Mouse (Mus musculus) urinary bladder, postnatal 36 days (tissue): ENCODE measurements around the gene Rab3a.
A peak's percentile ranks its signal among the peaks of the same experiment; 100 is the strongest.

Experiments
- DNase-seq, 2 experiments: peaks; one replicate each; pipeline ENCODE4 v3.0.0; 2022; ENCODE audit warnings: low spot score in 2 of 2, mixed read lengths in 1 of 2

Gene Rab3a

GRCm38 (mm10) chr8:70758616-70759561 is 4.4 kb downstream of the Rab3a start:
- peak in 1 of 2 experiments; percentile 18 for DNase-seq

DNA sequence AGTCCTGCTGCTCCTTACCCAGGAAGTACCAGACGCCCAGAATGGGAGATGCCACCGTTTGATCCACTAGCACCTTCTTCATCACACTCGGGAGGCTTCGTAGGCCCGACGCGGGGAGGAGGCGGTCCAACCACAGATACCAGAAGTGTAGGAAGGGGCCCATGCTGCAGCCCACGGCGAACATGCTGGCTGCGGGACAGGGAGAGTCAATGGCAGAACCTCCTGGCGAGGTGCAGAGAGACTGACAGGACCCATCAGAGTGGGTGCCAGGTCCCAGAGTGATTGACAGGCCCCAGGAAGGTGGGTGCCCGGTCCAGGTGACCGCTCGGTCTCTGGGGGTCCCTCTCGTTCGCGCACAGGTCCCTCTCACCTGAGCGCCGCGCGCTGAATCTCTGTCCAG is 5.9 kb downstream of the Rab3a start:
- DNase-seq, result no peak

DNA sequence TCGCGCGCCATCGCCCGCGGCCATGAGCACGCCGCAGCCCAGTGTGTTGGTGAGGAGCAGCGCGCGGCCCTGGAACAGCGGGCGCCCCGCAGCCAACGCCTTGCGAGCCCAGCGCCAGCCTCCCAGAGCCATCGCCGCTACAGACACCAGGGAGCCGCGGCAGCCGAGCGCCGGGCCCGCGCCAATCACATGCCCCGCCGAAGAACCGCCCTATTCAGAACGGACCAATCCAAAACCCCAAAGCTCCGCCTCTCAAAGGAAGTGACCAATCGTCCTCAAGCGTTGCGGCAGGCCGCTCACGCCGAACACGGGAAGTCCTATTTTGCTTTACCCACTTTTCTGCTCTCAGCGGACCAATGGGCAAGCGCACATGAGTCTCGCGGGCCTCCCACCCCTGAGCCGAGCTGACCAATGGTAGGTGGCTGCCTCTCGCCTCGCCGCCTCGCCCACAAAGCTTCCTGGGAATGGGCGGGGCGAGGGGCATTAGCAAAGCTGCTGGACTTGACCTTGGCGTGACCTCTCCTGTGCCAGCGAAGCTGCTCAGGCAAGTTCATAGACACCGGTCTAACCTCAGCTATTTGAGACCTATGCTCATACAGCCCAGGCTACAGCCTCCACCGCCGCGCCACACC is 6.4 kb downstream of the Rab3a start, which contains the start of gene Mpv17l2:
Gene Mpv17l2, minus strand, starts transcription at position 172 of the 632 bp plus-strand sequence.
- peak; percentile 90 to 95 for DNase-seq

- no peak for DNase-seq
These were observed 7.6 kb downstream of the Rab3a start for GRCm38 (mm10) chr8:70762118-70762517.

- no peak for DNase-seq
These were observed 8.9 kb downstream of the Rab3a start for GRCm38 (mm10) chr8:70763354-70763753.

- no peak for DNase-seq
These were observed 9.5 kb downstream of the Rab3a start for GRCm38 (mm10) chr8:70764026-70764425.

GRCm38 (mm10) chr8:70764676-70765075 is 10.2 kb downstream of the Rab3a start:
- DNase-seq, result no peak

DNA sequence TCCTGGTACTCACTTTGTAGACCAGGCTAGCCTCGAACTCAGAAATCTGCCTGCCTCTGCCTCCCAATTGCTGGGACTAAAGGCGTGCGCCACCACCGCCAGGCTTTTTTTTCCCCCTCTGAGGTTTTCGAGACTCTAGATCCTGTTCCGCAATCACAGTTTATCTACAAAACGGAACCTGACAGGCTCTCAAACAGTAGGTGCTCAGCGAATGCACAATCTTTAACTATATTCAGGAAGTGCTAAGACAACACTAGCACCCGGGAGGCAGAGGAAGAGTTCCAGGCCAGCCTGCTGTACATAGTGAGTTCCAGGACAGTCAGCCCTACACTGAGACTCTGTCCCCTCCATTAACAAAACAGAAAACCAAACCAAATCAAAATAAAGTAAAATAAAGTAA is 10.8 kb downstream of the Rab3a start:
- no peak for DNase-seq

- no peak for DNase-seq
These were observed 11.5 kb downstream of the Rab3a start for GRCm38 (mm10) chr8:70765838-70766570.

DNA sequence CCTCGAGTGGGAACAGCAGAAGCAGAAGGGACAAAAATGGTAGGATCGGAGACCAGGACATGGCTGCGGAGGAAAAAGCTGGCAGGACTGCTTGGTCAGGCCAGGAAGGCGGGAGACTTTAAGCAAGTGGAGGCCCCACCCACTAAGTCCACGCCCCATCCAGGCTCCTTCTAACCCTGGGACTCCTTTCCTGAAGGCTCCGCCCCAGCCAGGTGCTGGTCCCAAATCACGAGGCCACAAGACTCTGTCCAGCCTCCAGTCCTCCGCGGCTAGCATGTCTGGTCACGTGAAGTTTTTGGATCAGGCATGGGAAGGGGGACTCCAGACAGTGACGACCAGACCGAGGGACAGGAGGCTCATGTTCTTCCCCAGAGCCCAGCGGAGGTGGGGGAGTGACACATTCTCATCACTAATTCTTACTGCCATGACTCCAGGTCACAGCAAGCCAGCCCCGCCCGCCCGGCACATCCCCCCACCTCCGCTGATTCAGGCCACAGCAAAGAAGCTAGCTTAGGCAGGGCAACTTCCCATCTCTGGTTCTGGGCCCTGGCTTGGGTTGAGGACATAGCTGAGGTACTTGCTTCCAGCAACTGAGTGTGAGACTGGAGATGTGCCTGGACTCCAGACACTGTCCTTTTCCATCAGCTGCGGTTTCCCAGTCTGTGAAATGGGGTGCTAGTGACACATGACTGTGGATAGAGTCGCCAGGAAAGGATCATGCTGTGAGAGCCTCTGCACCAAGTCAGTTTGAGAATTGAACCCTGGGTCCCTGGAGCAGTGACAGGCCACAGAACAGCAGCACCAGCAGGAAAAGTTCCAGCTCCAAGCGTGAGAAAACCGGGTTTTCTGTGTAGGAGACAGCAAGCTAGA is 12.3 kb downstream of the Rab3a start:
- peak; percentile 78 to 84 for DNase-seq

DNA sequence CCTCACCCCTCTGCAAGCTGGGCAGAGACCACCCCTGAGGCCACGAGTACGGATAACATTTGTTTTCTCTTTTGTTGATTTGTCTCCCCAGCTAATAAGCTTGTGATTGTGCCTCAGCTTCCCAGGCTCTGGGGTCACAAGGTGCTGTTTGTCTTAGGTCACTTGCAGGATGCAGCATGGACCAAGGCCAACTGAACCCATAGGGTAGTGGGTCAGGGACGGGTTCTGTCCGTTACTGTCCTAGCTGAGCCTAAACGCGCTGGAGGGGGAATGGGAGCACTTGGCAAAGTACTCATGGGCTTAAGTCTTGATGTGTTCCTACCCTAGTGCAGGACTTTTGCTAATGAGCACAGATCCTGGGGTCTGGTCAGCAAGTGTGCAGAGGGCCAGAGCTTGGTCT is 13.0 kb downstream of the Rab3a start:
- DNase-seq, result no peak

DNA sequence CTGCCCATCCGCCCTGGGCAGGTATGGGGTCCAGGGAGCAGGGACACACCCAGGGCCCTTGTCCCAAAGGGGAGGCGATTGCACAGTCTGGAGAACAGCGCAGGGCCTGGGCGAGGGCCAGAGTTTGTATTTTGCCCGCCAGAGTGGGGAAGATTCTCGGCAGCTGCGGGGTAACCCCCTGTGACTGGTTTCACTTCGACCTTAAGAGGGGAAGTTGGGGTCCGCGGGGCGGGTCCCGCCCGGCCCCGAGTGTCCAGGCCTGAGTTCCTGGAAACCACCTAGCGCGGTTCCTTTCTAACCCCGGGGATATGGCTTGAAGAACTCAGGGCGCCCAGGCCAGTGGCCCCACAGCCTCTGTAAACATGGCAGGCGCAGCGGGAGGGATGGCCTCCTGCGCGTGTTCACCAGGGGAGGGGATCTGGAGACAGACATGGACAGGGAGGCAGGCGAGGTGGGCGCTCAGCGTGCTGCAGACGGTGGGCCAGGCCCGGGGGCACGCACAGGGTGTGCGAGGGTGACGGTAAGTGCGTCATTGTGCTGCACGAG is 13.8 kb downstream of the Rab3a start:
- DNase-seq, result no peak

- no peak for DNase-seq
These were observed 14.5 kb downstream of the Rab3a start for GRCm38 (mm10) chr8:70768956-70769355.

- peak; percentile 92 to 95 for DNase-seq
These were observed 14.9 kb downstream of the Rab3a start for GRCm38 (mm10) chr8:70769359-70769758.

DNA sequence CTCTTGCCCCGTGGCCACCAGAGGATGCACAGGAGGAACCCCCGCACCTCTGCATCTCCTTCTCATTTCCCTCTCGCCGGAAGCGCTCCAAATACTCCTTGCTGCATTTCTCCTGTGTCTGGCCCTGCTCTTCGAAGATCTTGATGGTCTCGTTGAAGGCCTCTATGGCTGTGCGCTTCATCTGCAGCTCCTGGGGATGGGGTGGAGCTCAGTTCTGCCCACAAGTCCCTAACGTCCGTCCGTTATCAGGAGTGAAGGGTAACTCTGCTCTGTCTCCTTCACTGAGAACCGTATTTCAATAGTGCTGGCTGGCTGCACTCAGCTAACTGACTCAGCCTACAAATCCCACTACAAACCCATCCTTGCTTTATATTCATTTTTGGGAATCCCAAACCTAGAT is 15.4 kb downstream of the Rab3a start:
- no peak for DNase-seq

DNA sequence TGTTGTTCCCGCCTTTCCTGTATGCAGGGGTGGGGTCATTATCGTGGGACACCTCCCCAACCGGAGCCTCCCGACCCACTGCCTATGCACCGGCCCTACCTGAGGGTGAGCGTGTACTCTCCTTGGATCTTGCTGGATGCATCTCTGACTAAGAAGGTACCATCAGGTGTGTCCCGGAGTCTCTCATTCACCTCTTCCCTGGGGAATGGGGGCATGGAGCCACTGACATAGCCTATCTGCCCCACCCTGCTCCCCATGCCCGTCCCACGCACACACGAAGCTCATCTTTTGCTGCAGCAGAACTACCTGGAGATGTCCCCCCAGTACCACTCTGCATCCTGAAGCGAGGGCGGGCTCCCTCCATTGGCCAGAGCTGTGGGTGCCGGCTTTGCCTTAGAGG is 16.3 kb downstream of the Rab3a start:
- no peak for DNase-seq

GRCm38 (mm10) chr8:70771217-70771616 is 16.7 kb downstream of the Rab3a start:
- no peak for DNase-seq

GRCm38 (mm10) chr8:70772075-70772474 is 17.6 kb downstream of the Rab3a start:
- no peak for DNase-seq

- DNase-seq, result no peak
These were observed 18.4 kb downstream of the Rab3a start for GRCm38 (mm10) chr8:70772890-70773289.

GRCm38 (mm10) chr8:70773410-70773809 is 18.9 kb downstream of the Rab3a start:
- DNase-seq, result peak in 1 of 2 experiments; percentile 68

DNA sequence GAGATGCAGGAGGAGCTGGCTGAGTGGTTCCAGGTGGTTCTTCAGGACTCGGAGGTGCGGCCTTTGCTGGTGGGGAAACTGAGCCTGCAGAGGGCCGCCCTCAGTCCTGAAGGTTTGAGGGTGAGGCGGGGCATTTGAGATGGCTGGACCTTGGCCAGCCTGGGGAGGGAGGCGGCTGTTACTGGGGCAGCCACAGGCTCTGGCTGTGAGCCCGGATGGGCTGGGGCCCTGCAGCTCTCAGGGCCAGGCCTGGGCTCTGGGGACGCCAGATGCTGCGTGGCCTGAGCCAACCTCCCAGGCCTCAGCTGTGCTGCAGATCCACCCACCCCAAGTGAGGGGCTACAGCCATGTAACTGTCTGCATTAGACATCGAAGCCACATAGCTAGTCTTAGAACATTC is 19.4 kb downstream of the Rab3a start:
- DNase-seq, result peak; percentile 68 to 86
